Mouse (Mus musculus) midbrain, embryonic 15.5 days (tissue): ENCODE results near the gene Exog. TPM values are rescaled to one million over a fixed set of nuclear protein-coding genes. Genes with fewer than 3 reads are reported as not detected.

Experiments
- polyA plus RNA-seq: library from polyadenylated mRNA; unstranded; fragments of >200 nt; fragmentation: Nextera tagmentation; extraction: Ambion mirVana; gene quantifications from 2 replicates; pipeline ENCODE4 v1.2.1, GENCODE M21; 2015

Exog gene
- polyA plus RNA-seq, 1 experiment from 2014 or later: 53.4 TPM

Other genes with a start within 250 kb of the Exog start
- gene Slc22a13, start 235.8 kb upstream of the Exog start, polyA plus RNA-seq: not detected in 2 replicates
- 14.2 and 14.5 TPM in 2 replicates for gene Oxsr1, start 122.5 kb upstream of the Exog start, polyA plus RNA-seq
- gene Acaa1a, start 105.3 kb upstream of the Exog start, polyA plus RNA-seq: 120 and 124 TPM in 2 replicates
- gene Myd88, start 103.5 kb upstream of the Exog start, polyA plus RNA-seq: 6.5 and 7.2 TPM in 2 replicates
- gene Xylb, start 87.6 kb upstream of the Exog start, polyA plus RNA-seq: 2.7 TPM in 2 replicates
- not detected in 2 replicates for gene Slc22a14, start 79.4 kb upstream of the Exog start, polyA plus RNA-seq
- gene Acvr2b, start 42.8 kb upstream of the Exog start, polyA plus RNA-seq: 65.4 and 67.3 TPM in 2 replicates
- gene Scn5a, start 134.1 kb downstream of the Exog start, polyA plus RNA-seq: 0.27 and 0.40 TPM in 2 replicates